Mouse (Mus musculus) intestine, embryonic 15.5 days (tissue): ENCODE measurements around the gene Smyd1. TPM values are rescaled to one million over a fixed set of nuclear protein-coding genes. Genes with fewer than 3 reads are reported as not detected.

ENCODE experiments used
- ATAC-seq: fragments of 200-750 bp; cut with Nextera tagmentation; 2 replicates; pipeline ENCODE4 v1.8.0; 2017; ENCODE audit warnings: moderate TSS enrichment, moderate library complexity
- H3K27ac ChIP-seq: fragments of 300-500 bp; sonication (generic); 2 replicates; pipeline ENCODE4 v1.5.1; 2015; ENCODE audit warnings: mild to moderate bottlenecking, inconsistent platforms
- H3K27me3 ChIP-seq: fragments of 300-500 bp; sonication (generic); replicated peaks from 2 replicates; pipeline ENCODE4 v1.6.1; 2015; ENCODE audit warnings: inconsistent platforms
- H3K36me3 ChIP-seq: fragments of 300-500 bp; sonication (generic); 2 replicates; pipeline ENCODE4 v1.6.1; 2015; ENCODE audit warnings: inconsistent platforms
- H3K4me1 ChIP-seq: fragments of 300-500 bp; sonication (generic); replicated peaks from 2 replicates; pipeline ENCODE4 v1.6.1; 2015; ENCODE audit warnings: inconsistent platforms
- H3K4me2 ChIP-seq: fragments of 300-500 bp; sonication (generic); replicated peaks from 2 replicates; pipeline ENCODE4 v1.6.1; 2015; ENCODE audit warnings: mild to moderate bottlenecking, inconsistent platforms
- H3K4me3 ChIP-seq: fragments of 300-500 bp; sonication (generic); replicated peaks from 2 replicates; pipeline ENCODE4 v1.5.1; 2015; ENCODE audit warnings: inconsistent platforms
- H3K9ac ChIP-seq: fragments of 300-500 bp; sonication (generic); 2 replicates; pipeline ENCODE4 v1.6.1; 2015; ENCODE audit warnings: inconsistent platforms
- H3K9me3 ChIP-seq: fragments of 300-500 bp; sonication (generic); 2 replicates; pipeline ENCODE4 v1.6.1; 2016; ENCODE audit warnings: inconsistent platforms
- WGBS: fragments of 180-500 bp; shearing (Covaris S2); methylation state at CpG from one replicate; pipeline ENCODE4 v1.1.7; 2015; 5-methylcytosine and 5-hydroxymethylcytosine counted together
- polyA plus RNA-seq: library from polyadenylated mRNA; unstranded; fragments of >200 nt; fragmentation: Nextera tagmentation; extraction: Ambion mirVana; gene quantifications from 2 replicates; pipeline ENCODE4 v1.2.1, GENCODE M21; 2015

The Smyd1 gene
- polyA plus RNA-seq, 1 experiment from 2014 or later, result 0.57 TPM

- no peak overlapping the region for H3K4me3 ChIP-seq
- 52% methylated on average over 3 of the region's 3 CpGs for WGBS
- H3K9ac ChIP-seq, result no peak overlapping the region
- H3K4me2 ChIP-seq, result no peak overlapping the region
- ATAC-seq, result 0 out of 2 replicates have a peak, but pooled peaks have one; percentile 32
- H3K4me1 ChIP-seq, result no peaks in the 10 kb centered on the region
- no peak overlapping the region for H3K27ac ChIP-seq
- H3K27me3 ChIP-seq, result no peaks in the 10 kb centered on the region
- no peaks in the 10 kb centered on the region for H3K9me3 ChIP-seq
- H3K36me3 ChIP-seq, result no peaks in the 10 kb centered on the region
These were observed 97.7 kb downstream of the Smyd1 start for GRCm38 (mm10) chr6:71224184-71224943.

- Histone ChIP-seq H3K4me1 (no peaks in the 10 kb centered on the region), H3K27me3 (no peaks in the 10 kb centered on the region), H3K4me3 (no peak overlapping the region), H3K27ac (no peak overlapping the region), H3K4me2 (no peak overlapping the region), H3K9me3 (no peaks in the 10 kb centered on the region), H3K36me3 (no peaks in the 10 kb centered on the region), H3K9ac (no peak overlapping the region)
- no peak for ATAC-seq
- WGBS, result 80% methylated on average over 4 of the region's 4 CpGs
These were observed 100.5 kb downstream of the Smyd1 start for GRCm38 (mm10) chr6:71221501-71221900.

GRCm38 (mm10) chr6:71212471-71212870, 109.6 kb downstream of the Smyd1 start:
- 96% methylated on average over 3 of the region's 3 CpGs for WGBS

GRCm38 (mm10) chr6:71211917-71212316, 110.1 kb downstream of the Smyd1 start:
- Histone ChIP-seq H3K9ac (no peak overlapping the region), H3K36me3 (no peaks in the 10 kb centered on the region), H3K9me3 (no peaks in the 10 kb centered on the region), H3K4me1 (no peaks in the 10 kb centered on the region), H3K4me3 (no peak overlapping the region), H3K27me3 (no peaks in the 10 kb centered on the region), H3K4me2 (no peak overlapping the region), H3K27ac (no peak overlapping the region)
- 73% methylated on average over 7 of the region's 7 CpGs for WGBS
- no peak for ATAC-seq

More at GRCm38 (mm10) chr6:71212471-71212870, 109.6 kb downstream of the Smyd1 start:
- no peak overlapping the region for H3K4me2 ChIP-seq
- H3K27me3 ChIP-seq, result no peaks in the 10 kb centered on the region
- no peaks in the 10 kb centered on the region for H3K9me3 ChIP-seq
- H3K9ac ChIP-seq, result no peak overlapping the region
- no peaks in the 10 kb centered on the region for H3K36me3 ChIP-seq
- no peak overlapping the region for H3K27ac ChIP-seq
- no peak for ATAC-seq
- H3K4me3 ChIP-seq, result no peak overlapping the region
- H3K4me1 ChIP-seq, result no peaks in the 10 kb centered on the region

GRCm38 (mm10) chr6:71208691-71209090, 113.3 kb downstream of the Smyd1 start:
- Histone ChIP-seq H3K9ac (no peak overlapping the region), H3K4me3 (no peak overlapping the region), H3K36me3 (no peaks in the 10 kb centered on the region), H3K4me1 (no peaks in the 10 kb centered on the region), H3K4me2 (no peak overlapping the region), H3K27ac (no peak overlapping the region), H3K9me3 (no peaks in the 10 kb centered on the region), H3K27me3 (no peaks in the 10 kb centered on the region)
- WGBS, result 72% methylated on average over 2 of the region's 2 CpGs
- ATAC-seq, result no peak

GRCm38 (mm10) chr6:71204166-71204565, 117.9 kb downstream of the Smyd1 start:
- Histone ChIP-seq H3K9me3 (no peaks in the 10 kb centered on the region), H3K4me2 (no peak overlapping the region), H3K36me3 (no peaks in the 10 kb centered on the region), H3K4me1 (no peaks in the 10 kb centered on the region), H3K27me3 (no peaks in the 10 kb centered on the region), H3K4me3 (no peak overlapping the region), H3K27ac (no peak overlapping the region), H3K9ac (no peak overlapping the region)
- no peak for ATAC-seq
- WGBS, result 84% methylated on average over 8 of the region's 8 CpGs

- Histone ChIP-seq H3K4me2 (no peak overlapping the region), H3K9ac (no peak overlapping the region), H3K4me1 (no peaks in the 10 kb centered on the region), H3K27ac (no peak overlapping the region), H3K9me3 (no peaks in the 10 kb centered on the region), H3K36me3 (no peaks in the 10 kb centered on the region), H3K4me3 (no peak overlapping the region), H3K27me3 (no peaks in the 10 kb centered on the region)
- WGBS, result 67% methylated on average over 5 of the region's 5 CpGs
- no peak for ATAC-seq
These were observed 118.4 kb downstream of the Smyd1 start for GRCm38 (mm10) chr6:71203674-71204073.

- Histone ChIP-seq H3K9ac (no peak overlapping the region), H3K4me2 (0 out of 2 replicates have a peak overlapping the region, but pooled peaks have one; percentile 9), H3K27ac (no peak overlapping the region), H3K27me3 (no peaks in the 10 kb centered on the region), H3K36me3 (no peaks in the 10 kb centered on the region), H3K9me3 (no peaks in the 10 kb centered on the region), H3K4me1 (no peaks in the 10 kb centered on the region), H3K4me3 (no peak overlapping the region)
- ATAC-seq, result no peak; the same call in 1 of the 2 replicates
- 50% methylated on average over 5 of the region's 5 CpGs for WGBS
These were observed 120.1 kb downstream of the Smyd1 start for GRCm38 (mm10) chr6:71201925-71202324.

GRCm38 (mm10) chr6:71199612-71200011, 122.4 kb downstream of the Smyd1 start, which contains the start of gene Fabp1:
TSS of gene Fabp1 (plus strand) at chr6:71199827.
- ATAC-seq, result peak; percentile 57
- Histone ChIP-seq H3K9ac (no peak within 1 kb of the TSS), H3K27ac (no peak within 1 kb of the TSS), H3K4me2 (peak within 1 kb of the TSS; percentile 12), H3K4me1 (no peaks in the 10 kb centered on the region), H3K27me3 (no peaks in the 10 kb centered on the region), H3K9me3 (no peaks in the 10 kb centered on the region), H3K4me3 (peak within 1 kb of the TSS; percentile 19), H3K36me3 (no peaks in the 10 kb centered on the region)
- 61% methylated on average over 4 of the region's 4 CpGs for WGBS

GRCm38 (mm10) chr6:71197636-71198535, 124.1 kb downstream of the Smyd1 start:
- no peak overlapping the region for H3K4me2 ChIP-seq
- ATAC-seq, result peak; percentile 32
- H3K9me3 ChIP-seq, result no peaks in the 10 kb centered on the region
- H3K27me3 ChIP-seq, result no peaks in the 10 kb centered on the region
- no peak overlapping the region for H3K9ac ChIP-seq
- no peak overlapping the region for H3K27ac ChIP-seq
- no peaks in the 10 kb centered on the region for H3K36me3 ChIP-seq
- no peaks in the 10 kb centered on the region for H3K4me1 ChIP-seq
- 72% methylated on average over 13 of the region's 13 CpGs for WGBS
- no peak overlapping the region for H3K4me3 ChIP-seq

- Histone ChIP-seq H3K4me2 (no peak overlapping the region), H3K9ac (no peak overlapping the region), H3K27ac (no peak overlapping the region), H3K4me3 (no peak overlapping the region), H3K27me3 (no peaks in the 10 kb centered on the region), H3K4me1 (no peaks in the 10 kb centered on the region), H3K9me3 (no peaks in the 10 kb centered on the region), H3K36me3 (no peaks in the 10 kb centered on the region)
- no peak for ATAC-seq
These were observed 125.9 kb downstream of the Smyd1 start for GRCm38 (mm10) chr6:71196107-71196506.

GRCm38 (mm10) chr6:71193151-71193740, 128.8 kb downstream of the Smyd1 start:
- Histone ChIP-seq H3K27ac (no peak overlapping the region), H3K36me3 (no peaks in the 10 kb centered on the region), H3K4me3 (no peak overlapping the region), H3K4me1 (no peaks in the 10 kb centered on the region), H3K4me2 (no peak overlapping the region), H3K9me3 (no peaks in the 10 kb centered on the region), H3K9ac (no peak overlapping the region), H3K27me3 (no peaks in the 10 kb centered on the region)
- 86% methylated on average over 6 of the region's 6 CpGs for whole genome bisulfite sequencing
- no peak for ATAC-seq
